Mouse (Mus musculus) intestine, postnatal 0 days (tissue): ENCODE data around the gene 4930415O20Rik. TPM values are rescaled to one million over a fixed set of nuclear protein-coding genes. Genes with fewer than 3 reads are reported as not detected.

Experiments used
- ATAC-seq: fragments of 200-750 bp; cut with Nextera tagmentation; 2 replicates; pipeline ENCODE4 v1.8.0; 2017; ENCODE audit warnings: mild to moderate bottlenecking, moderate TSS enrichment, moderate library complexity
- H3K27ac ChIP-seq: fragments of 300-500 bp; sonication (generic); 2 replicates; pipeline ENCODE4 v1.5.1; 2014; ENCODE audit warnings: mild to moderate bottlenecking, low read depth, low read length, moderate library complexity
- H3K27me3 ChIP-seq: fragments of 300-500 bp; sonication (generic); replicated peaks from 2 replicates; pipeline ENCODE4 v1.6.1; 2014; ENCODE audit warnings: low read length, mixed read lengths; ENCODE audit not compliant: control insufficient read depth, insufficient read depth
- H3K36me3 ChIP-seq: fragments of 300-500 bp; sonication (generic); 2 replicates; pipeline ENCODE4 v1.6.1; 2014; ENCODE audit warnings: mild to moderate bottlenecking, moderate library complexity; ENCODE audit not compliant: control insufficient read depth, insufficient read depth
- H3K4me1 ChIP-seq: fragments of 300-500 bp; sonication (generic); replicated peaks from 2 replicates; pipeline ENCODE4 v1.6.1; 2014; ENCODE audit warnings: antibody characterized with exemption, low read length, mixed read lengths; ENCODE audit not compliant: control insufficient read depth, insufficient read depth
- H3K4me2 ChIP-seq: fragments of 300-500 bp; sonication (generic); replicated peaks from 2 replicates; pipeline ENCODE4 v1.6.1; 2014; ENCODE audit warnings: low read depth, mild to moderate bottlenecking, moderate library complexity
- H3K4me3 ChIP-seq: fragments of 300-500 bp; sonication (generic); 2 replicates; pipeline ENCODE4 v1.5.1; 2014; ENCODE audit warnings: low read depth, low read length
- H3K9ac ChIP-seq: fragments of 300-500 bp; sonication (generic); 2 replicates; pipeline ENCODE4 v1.6.1; 2014; ENCODE audit warnings: mild to moderate bottlenecking, low read depth, low read length
- H3K9me3 ChIP-seq: fragments of 300-500 bp; sonication (generic); 2 replicates; pipeline ENCODE4 v1.6.1; 2016; ENCODE audit warnings: mixed run types; ENCODE audit not compliant: control insufficient read depth
- CTCF ChIP-seq: sonication (generic); IDR thresholded peaks from 2 replicates; pipeline ENCODE4 v1.5.1; 2016; ENCODE audit warnings: low read depth, mild to moderate bottlenecking, control low read depth, antibody characterized with exemption, moderate library complexity
- WGBS: fragments of 180-500 bp; shearing (Covaris S2); extraction: QIAGEN DNeasy Blood & Tissue Kit; methylation state at CpG from one replicate; pipeline ENCODE4 v1.1.7; 2014; 5-methylcytosine and 5-hydroxymethylcytosine counted together
- polyA plus RNA-seq: library from polyadenylated mRNA; unstranded; fragments of >200 nt; fragmentation: Nextera tagmentation; extraction: Ambion mirVana; gene quantifications from 2 replicates; pipeline ENCODE4 v1.2.1, GENCODE M21; 2015

The 4930415O20Rik gene
- polyA plus RNA-seq, 1 experiment from 2014 or later, result not detected

DNA sequence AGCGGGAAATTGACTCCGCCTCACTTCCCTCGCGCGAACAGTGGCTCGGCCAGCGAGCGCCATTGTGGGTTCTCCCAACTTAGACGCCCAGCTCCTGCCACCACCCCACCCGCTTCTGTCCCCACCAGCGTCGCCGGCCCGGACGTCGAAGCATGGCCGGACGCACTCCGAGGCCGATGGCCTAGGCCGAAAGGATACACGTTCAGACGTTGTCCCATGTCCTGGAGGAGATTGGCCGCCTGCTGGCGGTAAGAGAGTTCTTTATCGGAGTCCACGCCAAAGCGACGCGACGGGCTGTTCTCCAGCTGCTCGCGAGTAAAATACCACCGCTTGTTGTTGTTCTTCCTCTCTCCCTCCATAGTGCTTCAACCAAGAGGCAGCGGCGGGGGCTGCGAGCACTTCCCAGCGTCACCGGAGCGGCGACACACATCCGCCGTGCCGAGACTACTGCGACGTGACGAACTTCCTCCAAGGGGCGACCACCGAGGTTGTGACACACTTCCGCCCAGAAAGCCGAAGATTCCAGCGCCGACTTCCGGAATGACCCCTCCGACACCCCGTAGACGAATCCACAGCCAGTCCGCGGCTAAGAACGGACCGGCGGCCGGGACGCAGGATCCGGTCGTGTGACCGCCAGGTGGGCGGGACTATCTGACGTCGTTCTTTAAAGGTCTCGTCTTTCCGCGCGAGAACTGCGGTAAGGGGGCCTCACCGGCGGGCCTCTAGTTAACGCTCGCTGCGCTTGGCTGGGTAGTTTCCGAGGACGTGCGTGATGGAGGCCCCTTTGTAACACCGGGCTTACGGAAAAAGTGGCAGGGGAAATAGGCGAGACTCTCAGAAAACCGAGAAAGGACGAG, 3.3 kb upstream of the 4930415O20Rik start:
- WGBS, result under 1% methylated on average over 88 of the region's 88 CpGs
- H3K4me1 ChIP-seq, result peaks cover 13% of the 10 kb centered on the region
- H3K9me3 ChIP-seq, result no peaks in the 10 kb centered on the region
- H3K4me3 ChIP-seq, result peak overlapping the region; percentile 56
- H3K4me2 ChIP-seq, result peak overlapping the region; percentile 71
- ATAC-seq, result peak; percentile 96
- H3K9ac ChIP-seq, result peak overlapping the region; percentile 80
- peak overlapping the region; percentile 93 for H3K27ac ChIP-seq
- H3K27me3 ChIP-seq, result no peaks in the 10 kb centered on the region
- 0 out of 2 replicates have a peak, but pooled peaks cover 9% of the 10 kb centered on the region for H3K36me3 ChIP-seq
- TF ChIP-seq CTCF, result peak; percentile 61

- Histone ChIP-seq H3K9me3 (no peaks in the 10 kb centered on the region), H3K27ac (peak overlapping the region; percentile 93), H3K4me3 (peak overlapping the region; percentile 56), H3K36me3 (0 out of 2 replicates have a peak, but pooled peaks cover under 1% of the 10 kb centered on the region), H3K4me2 (peak overlapping the region; percentile 71), H3K4me1 (peaks cover 13% of the 10 kb centered on the region), H3K9ac (peak overlapping the region; percentile 80), H3K27me3 (no peaks in the 10 kb centered on the region)
- ATAC-seq, result no peak
- no peak for TF ChIP-seq CTCF
- whole genome bisulfite sequencing, result 5% methylated on average over 22 of the region's 22 CpGs
These were observed 2.4 kb upstream of the 4930415O20Rik start for GRCm38 (mm10) chr15:98568256-98569033.

GRCm38 (mm10) chr15:98569216-98569615, 1.6 kb upstream of the 4930415O20Rik start:
- ATAC-seq, result no peak
- H3K27ac ChIP-seq, result no peak overlapping the region
- H3K4me3 ChIP-seq, result no peak overlapping the region
- no peaks in the 10 kb centered on the region for H3K27me3 ChIP-seq
- no peak for TF ChIP-seq CTCF
- peak overlapping the region; percentile 71 for H3K4me2 ChIP-seq
- H3K4me1 ChIP-seq, result peaks cover 13% of the 10 kb centered on the region
- H3K9ac ChIP-seq, result peak overlapping the region; percentile 80; the same call in 1 of the 2 replicates
- 55% methylated on average over 7 of the region's 7 CpGs for WGBS
- no peaks in the 10 kb centered on the region for H3K36me3 ChIP-seq
- no peaks in the 10 kb centered on the region for H3K9me3 ChIP-seq

DNA sequence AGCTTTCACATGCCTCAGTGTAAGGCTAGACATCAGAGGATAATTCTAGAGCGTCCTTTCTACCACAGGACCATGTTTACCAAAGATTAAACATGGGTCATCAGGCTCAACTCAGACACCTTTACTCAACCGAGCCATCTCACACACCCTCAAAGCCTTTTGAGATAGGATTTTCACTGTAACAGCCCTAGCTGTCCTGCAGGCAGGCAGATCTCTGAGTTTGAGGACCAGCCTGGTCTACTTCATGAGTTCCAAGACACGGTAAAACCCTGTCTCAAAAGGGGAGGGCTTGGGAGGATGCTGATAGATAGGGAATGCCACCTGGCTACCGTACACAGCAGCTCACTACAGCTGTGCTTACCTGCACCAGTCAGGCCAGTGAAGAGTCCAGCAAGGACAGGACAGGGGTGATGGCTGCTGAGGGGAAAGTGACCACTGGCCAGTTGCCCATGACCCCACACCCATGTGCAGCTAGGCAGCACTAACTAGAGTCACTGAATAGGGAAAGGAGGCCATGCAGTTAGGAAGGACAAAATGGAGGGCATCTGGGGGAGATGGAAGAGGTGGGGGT, 924 bp upstream of the 4930415O20Rik start:
- no peak for TF ChIP-seq CTCF
- no peaks in the 10 kb centered on the region for H3K9me3 ChIP-seq
- H3K27me3 ChIP-seq, result no peaks in the 10 kb centered on the region
- H3K27ac ChIP-seq, result no peak overlapping the region
- peaks cover 13% of the 10 kb centered on the region for H3K4me1 ChIP-seq
- ATAC-seq, result no peak
- 66% methylated on average over 4 of the region's 4 CpGs for WGBS
- H3K4me3 ChIP-seq, result no peak overlapping the region
- H3K36me3 ChIP-seq, result no peaks in the 10 kb centered on the region
- no peak overlapping the region for H3K4me2 ChIP-seq
- H3K9ac ChIP-seq, result no peak overlapping the region

- WGBS, result 77% methylated on average over 4 of the region's 4 CpGs
These were observed 2.5 kb downstream of the 4930415O20Rik start for GRCm38 (mm10) chr15:98573293-98573692.

DNA sequence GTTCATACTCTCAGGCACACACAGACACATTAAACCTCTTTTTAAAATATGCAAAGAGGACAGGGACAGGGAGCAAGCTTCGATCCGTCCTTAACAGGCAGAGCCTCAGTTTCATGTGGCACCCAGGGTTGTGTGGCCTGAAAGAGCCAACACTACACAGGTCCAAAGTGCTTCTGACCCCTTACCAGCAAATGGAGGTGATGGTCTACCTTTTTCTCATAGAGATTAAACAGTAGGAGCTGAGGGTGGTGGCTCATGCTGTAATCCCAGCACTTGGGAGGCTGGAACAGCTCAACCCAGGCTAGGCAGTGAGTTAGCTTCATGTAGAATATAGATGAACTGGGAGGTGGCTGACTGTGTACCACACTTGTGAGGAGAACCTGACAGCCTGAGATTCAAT, 8.5 kb downstream of the 4930415O20Rik start:
- no peak overlapping the region for H3K4me2 ChIP-seq
- no peak for TF ChIP-seq CTCF
- no peaks in the 10 kb centered on the region for H3K9me3 ChIP-seq
- H3K27me3 ChIP-seq, result no peaks in the 10 kb centered on the region
- H3K36me3 ChIP-seq, result no peaks in the 10 kb centered on the region
- H3K4me1 ChIP-seq, result no peaks in the 10 kb centered on the region
- no peak for ATAC-seq
- no peak overlapping the region for H3K27ac ChIP-seq
- no peak overlapping the region for H3K9ac ChIP-seq
- no peak overlapping the region for H3K4me3 ChIP-seq
- WGBS, result 87% methylated on average over 2 of the region's 2 CpGs

More at GRCm38 (mm10) chr15:98573293-98573692, 2.5 kb downstream of the 4930415O20Rik start:
- no peaks in the 10 kb centered on the region; the same call in 1 of the 2 replicates for H3K4me1 ChIP-seq
- no peak overlapping the region for H3K4me2 ChIP-seq
- no peaks in the 10 kb centered on the region for H3K27me3 ChIP-seq
- H3K27ac ChIP-seq, result no peak overlapping the region
- TF ChIP-seq CTCF, result no peak
- H3K9ac ChIP-seq, result no peak overlapping the region
- H3K36me3 ChIP-seq, result no peaks in the 10 kb centered on the region
- H3K4me3 ChIP-seq, result no peak overlapping the region
- no peak for ATAC-seq
- no peaks in the 10 kb centered on the region for H3K9me3 ChIP-seq
